In genomic region chr11:71945098-71945413, GRCm38 (mm10) we compare ENCODE assay signal across 24 mouse cellular contexts.
DNase-seq lines count a peak whose midpoint lies in the region; ATAC-seq and TF ChIP-seq lines count a peak whose summit lies in the region.
"Had no signal": no experiment of that assay in that cellular context is flagged by ENCODE, and none has a peak within 500 bp of the region (broad histone marks: within the 10 kb centered on the region; RNA-seq: fewer than 3 reads in every experiment).

No protein-coding gene starts in this region.

- no peak for TF ChIP-seq POLR2A in brain, embryonic 14.5 days (IDR thresholded peaks at IDR 0.05; ENCODE audit: borderline replicate concordance, extremely low read depth, insufficient read depth, insufficient read length, poor library complexity, severe bottlenecking)

- H3K4me2 ChIP-seq in forebrain, postnatal 0 days (ENCODE audit: low read depth) = no peak overlapping the region
- no peak overlapping the region for H3K4me2 ChIP-seq in forebrain, embryonic 13.5 days
- no peak overlapping the region for H3K4me2 ChIP-seq in midbrain, embryonic 13.5 days (replicated peaks)
- H3K4me2 ChIP-seq in midbrain, postnatal 0 days (ENCODE audit: low read depth, low read length, poor library complexity, severe bottlenecking) = no peak overlapping the region
- no peak overlapping the region for H3K4me2 ChIP-seq in midbrain, embryonic 16.5 days (ENCODE audit: low read length)
- H3K4me2 ChIP-seq: embryonic facial prominence, embryonic 13.5 days; heart, embryonic 12.5 days; heart, embryonic 15.5 days; hindbrain, embryonic 14.5 days had no signal

- no peaks in the 10 kb centered on the region for H3K27me3 ChIP-seq in forebrain, postnatal 0 days (ENCODE audit: insufficient read depth, low read length)
- no peaks in the 10 kb centered on the region for H3K27me3 ChIP-seq in forebrain, embryonic 13.5 days
- H3K27me3 ChIP-seq in midbrain, embryonic 13.5 days = peaks cover 25% of the 10 kb centered on the region
- peaks cover 6% of the 10 kb centered on the region; the same call in 1 of the 2 replicates for H3K27me3 ChIP-seq in midbrain, postnatal 0 days (ENCODE audit: insufficient read depth, low read length)
- H3K27me3 ChIP-seq in midbrain, embryonic 16.5 days (ENCODE audit: control insufficient read depth, insufficient read depth, low read depth, low read length) = no peaks in the 10 kb centered on the region
- H3K27me3 ChIP-seq: embryonic facial prominence, embryonic 13.5 days; heart, embryonic 15.5 days had no signal

- peaks cover 8% of the 10 kb centered on the region for H3K4me1 ChIP-seq in forebrain, postnatal 0 days (ENCODE audit: insufficient read depth)
- H3K4me1 ChIP-seq in forebrain, embryonic 13.5 days = peaks cover 17% of the 10 kb centered on the region; the same call in 1 of the 2 replicates
- H3K4me1 ChIP-seq in midbrain, embryonic 13.5 days (replicated peaks) = peaks cover 18% of the 10 kb centered on the region
- peaks cover 5% of the 10 kb centered on the region; the same call in 1 of the 2 replicates for H3K4me1 ChIP-seq in midbrain, postnatal 0 days (ENCODE audit: insufficient read depth, low read length)
- peaks cover 13% of the 10 kb centered on the region for H3K4me1 ChIP-seq in midbrain, embryonic 16.5 days (ENCODE audit: control insufficient read depth, insufficient read depth, low read length)
- H3K4me1 ChIP-seq: heart, embryonic 12.5 days; heart, embryonic 15.5 days had no signal

- 0 out of 2 replicates have a peak, but pooled peaks have one; percentile 8 for ATAC-seq in forebrain, postnatal 0 days
- ATAC-seq in forebrain, embryonic 13.5 days = no peak
- 0 out of 2 replicates have a peak, but pooled peaks have one; percentile 30 for ATAC-seq in midbrain, embryonic 13.5 days
- ATAC-seq in midbrain, postnatal 0 days (ENCODE audit: low FRiP score) = no peak
- ATAC-seq in midbrain, embryonic 16.5 days = peak; percentile 62; the same call in 1 of the 2 replicates
- ATAC-seq: CD4-positive, CD25-positive, alpha-beta regulatory T cell, adult 4 months had no signal

- DNase-seq in forebrain, postnatal 0 days = no peak
- DNase-seq in midbrain, postnatal 0 days (ENCODE audit: low spot score) = no peak
- DNase-seq in brain, embryonic 14.5 days (ENCODE audit: low read depth) = peak; percentile 46
- DNase-seq: adrenal gland, adult 2 months; adrenal gland, postnatal 14 days; cerebellum, adult 11-12 months; cerebellum, adult 8-10 months; cerebellum, postnatal 10 days; cerebellum, postnatal 36 days; embryo, embryonic 11 days; gastrocnemius, postnatal 25 days; heart, adult 18-20 months; heart, postnatal 10 days; heart, postnatal 36 days had no signal

- no peak; the same call in 1 of the 2 replicates for TF ChIP-seq CTCF in forebrain, postnatal 0 days (IDR thresholded peaks at IDR 0.05; ENCODE audit: low read depth)
- no peak for TF ChIP-seq CTCF in midbrain, postnatal 0 days (IDR thresholded peaks at IDR 0.05)
- TF ChIP-seq CTCF in brain, embryonic 14.5 days (IDR thresholded peaks at IDR 0.05; ENCODE audit: borderline replicate concordance, extremely low read depth, insufficient read depth, insufficient read length) = no peak

- H3K36me3 ChIP-seq in forebrain, postnatal 0 days (ENCODE audit: insufficient read depth) = no peaks in the 10 kb centered on the region
- H3K36me3 ChIP-seq in forebrain, embryonic 13.5 days (ENCODE audit: poor library complexity, severe bottlenecking) = no peaks in the 10 kb centered on the region
- H3K36me3 ChIP-seq in midbrain, embryonic 13.5 days = no peaks in the 10 kb centered on the region
- H3K36me3 ChIP-seq in midbrain, postnatal 0 days (ENCODE audit: insufficient read depth, low read length) = no peaks in the 10 kb centered on the region
- no peaks in the 10 kb centered on the region for H3K36me3 ChIP-seq in midbrain, embryonic 16.5 days (ENCODE audit: control insufficient read depth, insufficient read depth, low read length)
- H3K36me3 ChIP-seq: embryonic facial prominence, embryonic 10.5 days; embryonic facial prominence, embryonic 13.5 days; heart, embryonic 12.5 days; heart, embryonic 15.5 days had no signal

- no peaks in the 10 kb centered on the region for H3K9me3 ChIP-seq in forebrain, postnatal 0 days (ENCODE audit: low read length)
- H3K9me3 ChIP-seq in forebrain, embryonic 13.5 days (replicated peaks) = no peaks in the 10 kb centered on the region
- H3K9me3 ChIP-seq in midbrain, embryonic 13.5 days = no peaks in the 10 kb centered on the region
- no peaks in the 10 kb centered on the region for H3K9me3 ChIP-seq in midbrain, postnatal 0 days (ENCODE audit: low read length)
- H3K9me3 ChIP-seq in midbrain, embryonic 16.5 days (replicated peaks; ENCODE audit: control insufficient read depth, low read length, poor library complexity, severe bottlenecking) = no peaks in the 10 kb centered on the region
- H3K9me3 ChIP-seq: embryonic facial prominence, embryonic 10.5 days; embryonic facial prominence, embryonic 13.5 days; heart, embryonic 12.5 days; heart, embryonic 15.5 days had no signal

- H3K4me3 ChIP-seq in forebrain, postnatal 0 days (ENCODE audit: low read depth, low read length) = no peak overlapping the region
- H3K4me3 ChIP-seq in forebrain, embryonic 13.5 days = no peak overlapping the region
- H3K4me3 ChIP-seq in midbrain, embryonic 13.5 days (replicated peaks) = no peak overlapping the region
- no peak overlapping the region for H3K4me3 ChIP-seq in midbrain, postnatal 0 days (ENCODE audit: low read depth, low read length)
- no peak overlapping the region for H3K4me3 ChIP-seq in midbrain, embryonic 16.5 days (ENCODE audit: low read depth, low read length)
- H3K4me3 ChIP-seq: embryonic facial prominence, embryonic 10.5 days; embryonic facial prominence, embryonic 13.5 days; erythroblast, embryonic 14.5 days; heart, embryonic 12.5 days; heart, embryonic 15.5 days had no signal

- peak overlapping the region; percentile 22; the same call in 1 of the 2 replicates for H3K27ac ChIP-seq in forebrain, postnatal 0 days (ENCODE audit: low read depth, low read length)
- no peak overlapping the region for H3K27ac ChIP-seq in forebrain, embryonic 13.5 days
- H3K27ac ChIP-seq in midbrain, embryonic 13.5 days = no peak overlapping the region
- no peak overlapping the region for H3K27ac ChIP-seq in midbrain, postnatal 0 days (ENCODE audit: low read depth, low read length)
- no peak overlapping the region for H3K27ac ChIP-seq in midbrain, embryonic 16.5 days (ENCODE audit: low read length)
- H3K27ac ChIP-seq: embryonic facial prominence, embryonic 10.5 days; embryonic facial prominence, embryonic 13.5 days; heart, embryonic 15.5 days; hindbrain, embryonic 14.5 days had no signal

- no peak overlapping the region for H3K9ac ChIP-seq in forebrain, postnatal 0 days
- no peak overlapping the region for H3K9ac ChIP-seq in forebrain, embryonic 13.5 days
- no peak overlapping the region for H3K9ac ChIP-seq in midbrain, embryonic 13.5 days (replicated peaks)
- H3K9ac ChIP-seq in midbrain, postnatal 0 days (replicated peaks; ENCODE audit: low read length, poor library complexity, severe bottlenecking) = no peak overlapping the region
- no peak overlapping the region for H3K9ac ChIP-seq in midbrain, embryonic 16.5 days (ENCODE audit: low read depth, low read length)
- H3K9ac ChIP-seq: embryonic facial prominence, embryonic 13.5 days; heart, embryonic 12.5 days; heart, embryonic 15.5 days; hindbrain, embryonic 14.5 days had no signal

Comparison
In these comparisons a context has a peak if more than half of its experiments do, and no peak if none do; other contexts are left out.
1. ATAC-seq: peak in forebrain, postnatal 0 days (single experiment), midbrain, embryonic 13.5 days (single experiment) and midbrain, embryonic 16.5 days (single experiment); none in forebrain, embryonic 13.5 days (single experiment) and midbrain, postnatal 0 days (single experiment).